Mouse (Mus musculus): ENCODE results near the gene Ddx4.

Ddx4 gene

GRCm38 (mm10) chr13:112553304-112553703 is 99.0 kb downstream of the Ddx4 start:
- DNase-seq (ENCODE audit: low spot score): no peak

GRCm38 (mm10) chr13:112551641-112552548 is 100.4 kb downstream of the Ddx4 start:
- no peak for DNase-seq (ENCODE audit: low spot score)

Measured in embryo, embryonic 10 days (tissue).